Mouse (Mus musculus) heart, embryonic 12.5 days (tissue): ENCODE measurements at regions not wholly inside any gene's neighbourhood (a gene's known extent, or its start where the extent isn't known, plus 50 kb on each side); places are given as distances from the start of the nearest gene placed in this dataset.
A peak's percentile ranks its signal among the peaks of the same experiment; 100 is the strongest.

ENCODE experiments used
- ATAC-seq: fragments of 200-750 bp; cut with Nextera tagmentation; 2 replicates; pipeline ENCODE4 v1.8.0; 2017; ENCODE audit warnings: moderate TSS enrichment, moderate library complexity; ENCODE audit not compliant: insufficient number of reproducible peaks, low FRiP score
- H3K27ac ChIP-seq: fragments of 300-500 bp; sonication (generic); 2 replicates; pipeline ENCODE4 v1.5.1; 2016; ENCODE audit warnings: mild to moderate bottlenecking, moderate library complexity; ENCODE audit not compliant: poor library complexity, severe bottlenecking
- H3K27me3 ChIP-seq: fragments of 300-500 bp; sonication (generic); replicated peaks from 2 replicates; pipeline ENCODE4 v1.6.1; 2016; ENCODE audit warnings: mild to moderate bottlenecking, moderate library complexity
- H3K36me3 ChIP-seq: fragments of 300-500 bp; sonication (generic); 2 replicates; pipeline ENCODE4 v1.6.1; 2016; ENCODE audit warnings: mild to moderate bottlenecking, moderate library complexity
- H3K4me1 ChIP-seq: fragments of 300-500 bp; sonication (generic); replicated peaks from 2 replicates; pipeline ENCODE4 v1.6.1; 2016; ENCODE audit warnings: mild to moderate bottlenecking
- H3K4me2 ChIP-seq: fragments of 300-500 bp; sonication (generic); 2 replicates; pipeline ENCODE4 v1.6.1; 2016; ENCODE audit warnings: mild to moderate bottlenecking, moderate library complexity
- H3K4me3 ChIP-seq: fragments of 300-500 bp; sonication (generic); 2 replicates; pipeline ENCODE4 v1.5.1; 2016; ENCODE audit warnings: mild to moderate bottlenecking
- H3K9ac ChIP-seq: fragments of 300-500 bp; sonication (generic); 2 replicates; pipeline ENCODE4 v1.6.1; 2016; ENCODE audit warnings: mild to moderate bottlenecking, moderate library complexity
- H3K9me3 ChIP-seq: fragments of 300-500 bp; sonication (generic); replicated peaks from 2 replicates; pipeline ENCODE4 v1.6.1; 2016; ENCODE audit warnings: mild to moderate bottlenecking, moderate library complexity
- WGBS: fragments of 180-500 bp; shearing (Covaris S2); methylation state at CpG from one replicate; pipeline ENCODE4 v1.1.7; 2016; 5-methylcytosine and 5-hydroxymethylcytosine counted together

- Histone ChIP-seq H3K4me3 (no peak overlapping the region), H3K9ac (no peak overlapping the region), H3K27me3 (no peaks in the 10 kb centered on the region), H3K36me3 (no peaks in the 10 kb centered on the region), H3K27ac (no peak overlapping the region), H3K9me3 (no peaks in the 10 kb centered on the region), H3K4me2 (no peak overlapping the region), H3K4me1 (0 out of 2 replicates have a peak, but pooled peaks cover 6% of the 10 kb centered on the region)
- no peak for ATAC-seq
- 73% methylated on average over 1 of the region's 1 CpGs for WGBS
These were observed 226.6 kb upstream of the Pter start for GRCm38 (mm10) chr2:12697209-12697608.

DNA sequence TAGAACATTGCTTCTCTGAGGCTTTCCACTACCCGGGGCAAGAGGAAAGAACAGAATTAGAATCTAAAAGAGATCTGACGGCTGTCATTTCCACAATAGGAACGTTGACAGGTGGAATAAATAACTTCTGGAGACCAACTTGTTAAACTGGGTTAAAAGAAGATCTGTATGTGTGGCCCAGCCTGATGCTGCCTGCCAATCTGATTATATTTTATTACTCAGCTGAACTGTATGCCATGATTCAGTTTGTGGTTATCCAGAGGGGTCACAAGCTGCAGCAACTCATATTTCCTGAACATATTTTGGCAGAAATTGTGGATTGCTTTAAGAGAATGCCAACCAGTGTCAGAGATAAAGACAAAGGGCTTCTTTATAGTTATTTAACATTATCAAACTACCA, 224.5 kb upstream of the Pter start:
- Histone ChIP-seq H3K36me3 (no peaks in the 10 kb centered on the region), H3K4me2 (no peak overlapping the region), H3K4me1 (peaks cover 10% of the 10 kb centered on the region; the same call in 1 of the 2 replicates), H3K27ac (no peak overlapping the region), H3K27me3 (no peaks in the 10 kb centered on the region), H3K9me3 (no peaks in the 10 kb centered on the region), H3K9ac (no peak overlapping the region), H3K4me3 (no peak overlapping the region)
- WGBS: 51% methylated on average over 3 of the region's 3 CpGs
- ATAC-seq: no peak

DNA sequence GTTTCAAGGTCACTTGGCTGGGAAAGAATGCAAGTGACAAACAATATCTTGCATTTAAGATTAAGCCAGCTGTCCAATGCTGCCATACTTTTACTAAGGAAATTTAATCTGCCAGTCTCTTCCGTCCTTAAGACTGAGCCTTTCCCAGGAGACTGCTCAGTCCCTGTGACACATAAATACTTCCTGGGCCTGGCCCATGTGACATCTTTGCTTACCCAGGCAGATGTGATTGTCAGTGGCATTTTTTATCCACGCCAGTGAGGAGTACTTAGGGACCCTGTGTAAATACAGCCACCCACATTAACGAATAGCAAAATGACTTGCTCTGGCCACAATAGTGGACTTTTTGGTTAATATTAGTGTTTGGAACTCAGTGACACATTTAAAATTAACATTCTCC, 216.3 kb upstream of the Pter start:
- Histone ChIP-seq H3K4me2 (no peak overlapping the region), H3K9me3 (no peaks in the 10 kb centered on the region), H3K4me1 (peaks cover 8% of the 10 kb centered on the region; the same call in 1 of the 2 replicates), H3K36me3 (no peaks in the 10 kb centered on the region), H3K9ac (no peak overlapping the region), H3K27me3 (no peaks in the 10 kb centered on the region), H3K4me3 (no peak overlapping the region), H3K27ac (no peak overlapping the region)
- no peak for ATAC-seq
- 54% methylated on average over 3 of the region's 3 CpGs for WGBS

DNA sequence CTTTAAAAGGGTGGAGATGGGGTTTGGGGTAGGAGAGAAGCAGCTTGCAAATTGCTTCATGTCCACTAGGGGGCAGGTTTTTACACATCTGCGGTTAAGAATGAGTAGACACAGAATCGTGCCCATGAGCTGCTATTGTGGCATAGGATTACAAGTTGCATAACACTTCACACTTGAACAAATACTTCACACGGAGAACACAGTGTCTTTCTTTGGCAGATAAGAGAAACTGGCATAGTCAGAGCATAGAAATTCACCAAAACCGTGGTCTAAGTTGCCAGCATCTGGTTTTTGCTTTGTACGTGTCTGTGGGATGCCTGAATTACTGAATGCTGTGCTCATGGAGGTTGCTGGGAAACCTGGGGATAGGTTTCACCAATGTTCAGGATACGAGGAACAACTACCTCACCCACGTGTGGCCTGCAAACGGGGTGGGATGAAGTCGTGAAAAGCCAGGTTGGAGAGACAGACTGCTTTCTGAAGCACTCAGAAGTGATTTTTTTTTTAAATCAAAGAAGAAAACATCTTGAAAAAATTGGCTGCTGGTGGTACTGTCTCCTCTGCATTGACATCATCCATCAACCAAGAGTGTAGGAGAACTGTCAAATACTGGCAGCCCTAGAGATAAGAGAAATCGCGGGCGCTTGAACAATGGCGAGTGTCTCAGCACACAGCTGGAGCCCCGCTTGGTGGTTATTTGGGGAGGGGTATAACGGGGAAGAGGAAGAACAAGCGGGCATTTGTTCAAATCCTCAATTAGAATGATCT, 214.5 kb upstream of the Pter start:
- WGBS: 39% methylated on average over 16 of the region's 16 CpGs
- H3K4me3 ChIP-seq: no peak overlapping the region
- ATAC-seq: no peak

DNA sequence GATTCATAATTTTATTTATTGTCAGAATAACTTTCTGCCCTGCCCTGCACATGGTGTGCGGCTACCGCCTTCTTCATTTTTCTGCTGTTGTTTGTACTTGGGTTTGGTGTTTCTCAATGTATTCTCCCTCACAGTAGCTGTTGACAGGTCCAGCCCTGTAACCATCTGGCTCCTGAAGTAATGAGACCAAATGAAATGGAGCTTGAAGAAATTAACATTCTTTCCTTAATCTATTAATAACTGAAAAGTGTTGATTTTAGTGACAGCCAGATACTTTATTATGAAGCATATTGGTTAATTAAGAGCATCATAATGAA, 214.0 kb upstream of the Pter start:
- Histone ChIP-seq H3K9ac (no peak overlapping the region), H3K36me3 (no peaks in the 10 kb centered on the region), H3K4me1 (0 out of 2 replicates have a peak, but pooled peaks cover 5% of the 10 kb centered on the region), H3K4me3 (no peak overlapping the region), H3K27ac (no peak overlapping the region), H3K27me3 (no peaks in the 10 kb centered on the region), H3K9me3 (no peaks in the 10 kb centered on the region), H3K4me2 (peak overlapping the region; percentile 37; the same call in 1 of the 2 replicates)
- WGBS: 63% methylated on average over 2 of the region's 2 CpGs
- no peak for ATAC-seq

More for the DNA sequence above, 214.5 kb upstream of the Pter start:
- no peaks in the 10 kb centered on the region for H3K36me3 ChIP-seq
- 0 out of 2 replicates have a peak, but pooled peaks cover 5% of the 10 kb centered on the region for H3K4me1 ChIP-seq
- no peak overlapping the region for H3K27ac ChIP-seq
- no peaks in the 10 kb centered on the region for H3K27me3 ChIP-seq
- peak overlapping the region; percentile 37 for H3K4me2 ChIP-seq
- no peak overlapping the region for H3K9ac ChIP-seq
- no peaks in the 10 kb centered on the region for H3K9me3 ChIP-seq

- WGBS: 54% methylated on average over 3 of the region's 3 CpGs
- Histone ChIP-seq H3K9ac (no peak overlapping the region), H3K36me3 (no peaks in the 10 kb centered on the region), H3K4me1 (no peaks in the 10 kb centered on the region), H3K27ac (no peak overlapping the region), H3K4me2 (no peak overlapping the region), H3K27me3 (no peaks in the 10 kb centered on the region), H3K4me3 (no peak overlapping the region), H3K9me3 (no peaks in the 10 kb centered on the region)
- no peak for ATAC-seq
These were observed 207.5 kb upstream of the Pter start for GRCm38 (mm10) chr2:12716124-12717012.

- whole genome bisulfite sequencing: 64% methylated on average over 4 of the region's 4 CpGs
- Histone ChIP-seq H3K4me2 (no peak overlapping the region), H3K4me1 (no peaks in the 10 kb centered on the region), H3K9me3 (no peaks in the 10 kb centered on the region), H3K9ac (no peak overlapping the region), H3K27me3 (no peaks in the 10 kb centered on the region), H3K4me3 (no peak overlapping the region), H3K27ac (no peak overlapping the region), H3K36me3 (no peaks in the 10 kb centered on the region)
- ATAC-seq: no peak
These were observed 194.6 kb upstream of the Pter start for GRCm38 (mm10) chr2:12729251-12729650.

- 25% methylated on average over 2 of the region's 2 CpGs for WGBS
- ATAC-seq: no peak
- H3K36me3 ChIP-seq: no peaks in the 10 kb centered on the region
- peaks cover 5% of the 10 kb centered on the region for H3K4me1 ChIP-seq
- H3K9me3 ChIP-seq: no peaks in the 10 kb centered on the region
- peak overlapping the region; percentile 51 for H3K27ac ChIP-seq
- H3K4me2 ChIP-seq: no peak overlapping the region
- no peak overlapping the region for H3K9ac ChIP-seq
- H3K4me3 ChIP-seq: no peak overlapping the region
- H3K27me3 ChIP-seq: no peaks in the 10 kb centered on the region
These were observed 186.7 kb upstream of the Pter start for GRCm38 (mm10) chr2:12737140-12737539.

DNA sequence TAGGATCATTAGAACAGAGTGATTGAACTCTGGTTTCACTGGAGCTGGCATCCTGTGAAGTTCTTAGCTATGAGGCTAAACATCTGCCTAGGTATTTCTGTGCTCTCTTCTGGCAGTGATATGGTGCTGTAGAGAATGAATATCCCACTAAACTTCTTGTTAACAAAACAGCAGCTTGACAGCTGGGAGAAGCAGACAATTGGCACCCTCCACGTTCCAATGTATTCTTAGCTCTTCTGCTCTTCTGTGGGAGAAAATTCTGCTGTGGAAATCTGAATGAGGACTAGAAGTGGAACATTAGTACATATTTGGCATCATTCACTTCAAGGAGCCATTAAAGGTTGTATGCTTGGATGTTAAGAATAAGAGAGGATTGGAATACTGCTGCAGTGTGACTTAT, 177.0 kb upstream of the Pter start:
- peaks cover 8% of the 10 kb centered on the region for H3K4me1 ChIP-seq
- H3K36me3 ChIP-seq: no peaks in the 10 kb centered on the region
- no peak overlapping the region for H3K4me2 ChIP-seq
- WGBS: 60% methylated on average over 1 of the region's 1 CpGs
- no peak overlapping the region; the same call in 1 of the 2 replicates for H3K27ac ChIP-seq
- no peak overlapping the region for H3K9ac ChIP-seq
- no peak overlapping the region for H3K4me3 ChIP-seq
- ATAC-seq: no peak
- H3K9me3 ChIP-seq: no peaks in the 10 kb centered on the region
- H3K27me3 ChIP-seq: no peaks in the 10 kb centered on the region

DNA sequence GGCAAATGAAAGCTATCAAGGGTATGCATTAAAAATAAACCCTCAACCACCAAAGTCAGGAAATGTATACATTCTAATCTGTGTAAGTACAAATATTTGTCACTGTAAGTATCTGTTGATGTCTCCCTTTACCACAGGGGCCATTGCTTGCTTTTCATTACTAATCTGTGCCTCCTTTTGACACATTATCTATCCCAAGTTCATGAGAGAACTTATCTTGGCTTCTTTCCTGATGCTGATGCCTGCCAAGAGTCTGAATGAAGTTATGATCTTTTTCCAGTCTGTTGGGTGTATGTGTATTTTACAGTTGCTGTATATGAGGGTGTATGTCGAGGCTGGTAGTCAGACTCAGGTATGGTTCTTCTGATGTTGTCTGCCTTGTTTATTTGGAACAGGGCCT, 165.0 kb upstream of the Pter start:
- 52% methylated on average over 1 of the region's 1 CpGs for WGBS
- no peak overlapping the region for H3K27ac ChIP-seq

GRCm38 (mm10) chr2:12759931-12760330, 163.9 kb upstream of the Pter start:
- no peak overlapping the region for H3K9ac ChIP-seq
- WGBS: 85% methylated on average over 3 of the region's 3 CpGs
- no peak overlapping the region for H3K4me3 ChIP-seq
- H3K4me2 ChIP-seq: no peak overlapping the region
- no peaks in the 10 kb centered on the region for H3K9me3 ChIP-seq
- H3K27me3 ChIP-seq: no peaks in the 10 kb centered on the region
- H3K4me1 ChIP-seq: no peaks in the 10 kb centered on the region
- H3K27ac ChIP-seq: no peak overlapping the region
- ATAC-seq: no peak
- H3K36me3 ChIP-seq: no peaks in the 10 kb centered on the region

More for the DNA sequence above, 165.0 kb upstream of the Pter start:
- ATAC-seq: no peak
- Histone ChIP-seq H3K9ac (no peak overlapping the region), H3K27me3 (no peaks in the 10 kb centered on the region), H3K36me3 (no peaks in the 10 kb centered on the region), H3K4me2 (no peak overlapping the region), H3K4me1 (no peaks in the 10 kb centered on the region), H3K9me3 (no peaks in the 10 kb centered on the region), H3K4me3 (no peak overlapping the region)
